Mouse (Mus musculus) activated CD4-positive, CD25-positive, alpha-beta regulatory T cell, adult 4 months (primary cell): ENCODE results near the gene Arg1. TPM values are rescaled to one million over a fixed set of nuclear protein-coding genes. Genes with fewer than 3 reads are reported as not detected.

Source experiments
- ATAC-seq: one replicate; pipeline ENCODE4 v1.8.0; 2017
- polyA plus RNA-seq, 2 experiments: library from polyadenylated mRNA; unstranded; fragments of 100-300 nt; shearing (Covaris generic); gene quantifications; one replicate each; pipeline ENCODE4 v1.2.1; 2017

The Arg1 gene
- 1 to 10 TPM; 1.2 TPM for polyA plus RNA-seq

DNA sequence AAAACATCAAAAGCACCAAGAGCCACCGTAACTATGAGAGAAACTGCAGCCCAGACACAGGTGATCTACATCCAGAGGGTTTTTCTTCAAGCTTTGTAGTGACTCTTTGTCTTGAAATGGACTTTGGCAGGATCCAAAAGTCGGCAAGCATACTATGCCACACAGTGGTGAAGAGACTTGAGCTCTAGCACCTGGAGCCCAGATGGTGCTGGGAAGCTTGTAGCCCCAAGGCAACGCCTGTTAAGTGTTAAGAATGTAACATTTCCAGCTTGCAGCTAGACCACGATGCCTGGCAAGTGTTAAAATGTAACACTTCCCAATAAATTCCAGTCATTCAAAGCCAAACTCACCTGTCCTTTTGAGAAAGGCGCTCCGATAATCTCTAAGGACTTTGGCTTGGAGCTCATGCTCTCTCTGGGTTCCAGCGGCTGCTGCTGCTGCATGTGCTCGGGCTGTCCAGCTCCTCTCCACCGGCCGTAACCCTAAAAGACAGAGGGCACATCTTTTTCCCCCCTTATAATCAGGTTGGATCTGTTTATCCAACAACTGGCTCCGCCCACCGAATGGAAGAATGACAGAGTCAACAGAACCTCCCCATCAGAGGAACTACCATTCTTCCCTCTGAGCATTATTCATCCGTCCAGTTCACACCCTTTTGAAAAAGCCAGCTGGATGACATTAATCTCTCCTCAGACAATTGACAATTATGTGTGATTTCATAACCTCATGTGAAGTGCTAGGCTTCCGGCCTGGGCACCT, at the start of gene Arg1:
Arg1 (minus strand) TSS at position 523 of the 759 bp plus-strand sequence.
- ATAC-seq, result no peak

DNA sequence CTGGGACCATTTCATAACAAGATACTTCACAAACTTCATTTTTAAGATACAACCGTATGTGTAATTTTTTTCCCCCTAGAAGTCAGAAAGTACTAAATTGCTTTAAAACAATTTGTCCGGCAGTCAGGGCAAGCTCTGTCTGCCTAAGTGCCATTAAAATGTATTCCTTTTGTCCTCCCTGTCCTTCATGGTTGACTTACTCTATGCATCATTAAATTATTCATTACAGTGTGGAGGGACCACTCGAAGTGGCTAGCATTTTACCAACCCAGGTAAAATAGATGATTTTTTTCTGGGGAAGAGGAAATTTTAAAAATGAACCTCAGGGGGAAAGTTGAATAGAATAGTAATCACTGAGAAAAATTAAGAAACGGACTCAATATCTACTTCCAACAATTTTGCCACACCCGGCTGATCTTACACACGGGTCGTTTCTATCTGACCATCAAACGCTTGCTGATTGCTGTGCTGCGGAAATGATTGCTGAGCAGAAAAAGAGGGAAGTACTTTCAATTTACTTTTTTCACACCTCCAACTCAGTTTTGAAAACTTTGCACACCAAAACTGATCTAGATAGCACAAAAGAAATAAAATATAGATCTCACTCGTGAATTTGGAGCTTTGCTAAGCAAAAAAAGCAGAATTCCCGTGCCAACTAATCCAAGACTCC, 46.7 kb upstream of the Arg1 start:
- no peak for ATAC-seq

DNA sequence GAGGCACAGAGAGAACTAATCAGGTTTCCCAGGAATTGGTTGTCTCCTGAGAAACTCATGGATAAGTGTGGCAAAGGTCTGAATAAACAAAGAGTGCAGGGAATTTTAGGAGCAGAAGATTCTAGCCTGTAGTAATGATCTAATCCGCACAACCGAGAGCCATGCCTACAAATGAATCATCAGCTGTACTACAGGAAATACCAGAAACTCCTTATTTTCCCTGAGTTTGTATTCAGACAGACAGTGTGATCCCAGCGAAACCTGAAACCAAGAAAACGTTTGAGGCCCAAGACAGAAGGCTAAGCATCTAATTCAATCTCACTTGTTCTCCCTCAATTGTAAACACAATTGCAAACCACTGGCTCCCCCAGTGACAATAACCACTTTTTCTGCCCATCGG, 46.1 kb upstream of the Arg1 start:
- ATAC-seq, result no peak

DNA sequence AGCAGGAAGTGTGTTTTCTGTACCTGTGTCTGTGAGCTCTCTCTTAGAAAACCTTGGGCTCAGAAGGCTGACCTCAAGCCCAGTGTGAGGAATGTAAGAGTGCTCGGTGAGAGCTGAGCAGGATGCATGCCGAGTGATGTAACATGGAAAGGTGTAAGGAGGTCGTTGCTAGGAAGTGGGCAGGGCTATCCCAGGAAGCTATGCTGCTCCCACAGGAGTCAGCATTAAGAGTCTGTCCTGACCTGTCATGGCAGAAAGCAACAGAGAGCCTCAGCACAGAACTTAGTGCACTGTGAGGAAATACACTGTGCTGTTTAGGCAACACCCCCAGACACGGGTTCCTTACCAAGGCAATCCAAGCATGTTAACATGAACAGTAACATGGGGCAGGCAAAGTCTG, 45.6 kb upstream of the Arg1 start:
- ATAC-seq, result no peak

DNA sequence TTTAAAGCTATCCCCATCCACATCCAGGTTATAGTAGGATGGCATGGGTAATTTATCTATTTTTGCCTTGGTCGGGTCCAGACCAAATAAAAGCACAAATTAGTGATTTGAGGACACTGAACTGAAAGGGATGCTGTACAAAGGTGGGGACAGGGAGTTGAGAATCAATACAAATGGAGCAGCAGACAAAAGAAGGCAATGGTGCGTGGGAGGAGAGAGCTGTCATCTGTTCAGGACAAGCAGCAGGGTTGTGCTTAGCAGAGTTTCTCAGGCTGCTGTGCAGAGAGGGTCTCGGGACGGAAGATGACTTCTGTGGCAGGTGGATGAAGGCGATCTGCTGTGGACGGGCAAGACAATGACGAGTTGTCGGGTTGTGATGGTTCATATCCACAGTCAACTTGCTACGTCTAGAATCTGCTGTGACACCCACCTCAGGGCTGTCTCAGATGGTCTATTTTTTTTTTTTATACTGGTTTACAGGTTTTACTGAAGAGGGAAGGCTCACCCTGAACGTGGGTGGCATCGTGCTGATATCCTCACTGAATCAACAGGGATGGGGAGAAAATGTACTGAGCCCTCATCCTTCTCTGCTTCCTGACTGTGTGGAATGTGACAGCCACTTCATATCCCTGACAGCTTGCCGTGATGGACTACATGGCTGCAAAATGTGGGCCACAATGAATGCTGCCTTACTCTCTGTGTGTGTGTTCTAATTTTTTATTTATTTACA, 38.7 kb upstream of the Arg1 start:
- ATAC-seq, result no peak

DNA sequence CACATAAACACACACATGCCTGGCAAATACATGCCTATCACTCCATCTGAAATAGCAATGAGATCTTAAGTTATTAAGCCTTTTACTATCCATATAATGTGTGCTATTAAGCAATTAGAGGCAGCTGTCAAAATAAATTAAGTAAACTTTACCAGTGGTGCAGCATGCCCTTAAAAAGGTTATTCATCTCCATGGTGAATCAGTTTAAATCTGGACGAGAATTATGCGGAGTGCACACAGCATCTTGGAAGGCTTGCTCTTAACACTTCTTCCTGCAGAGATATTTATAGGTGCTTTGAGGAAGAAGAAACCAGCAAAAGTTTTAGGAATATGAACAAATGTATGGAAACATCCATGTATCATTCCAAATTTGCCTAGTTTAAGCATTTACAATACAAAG, 34.6 kb upstream of the Arg1 start:
- no peak for ATAC-seq

DNA sequence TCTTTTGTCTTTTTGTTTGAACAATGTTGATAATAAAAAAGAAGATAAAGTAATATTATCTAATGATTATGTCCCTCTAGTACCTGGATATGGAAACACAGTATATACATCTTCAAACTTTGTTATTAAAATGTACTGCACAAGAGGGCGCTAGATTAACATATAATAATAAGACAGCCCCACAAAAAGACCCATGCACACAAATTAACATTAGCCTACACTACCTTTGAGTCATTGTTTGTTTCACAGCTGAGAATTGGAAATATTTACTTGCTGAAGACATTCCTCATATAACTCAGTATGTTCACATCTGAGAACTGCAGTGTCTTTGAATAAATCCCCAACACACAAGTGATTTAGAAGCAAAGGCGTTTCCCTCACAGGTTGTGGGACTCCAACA, 33.8 kb upstream of the Arg1 start:
- ATAC-seq, result peak; percentile 46

DNA sequence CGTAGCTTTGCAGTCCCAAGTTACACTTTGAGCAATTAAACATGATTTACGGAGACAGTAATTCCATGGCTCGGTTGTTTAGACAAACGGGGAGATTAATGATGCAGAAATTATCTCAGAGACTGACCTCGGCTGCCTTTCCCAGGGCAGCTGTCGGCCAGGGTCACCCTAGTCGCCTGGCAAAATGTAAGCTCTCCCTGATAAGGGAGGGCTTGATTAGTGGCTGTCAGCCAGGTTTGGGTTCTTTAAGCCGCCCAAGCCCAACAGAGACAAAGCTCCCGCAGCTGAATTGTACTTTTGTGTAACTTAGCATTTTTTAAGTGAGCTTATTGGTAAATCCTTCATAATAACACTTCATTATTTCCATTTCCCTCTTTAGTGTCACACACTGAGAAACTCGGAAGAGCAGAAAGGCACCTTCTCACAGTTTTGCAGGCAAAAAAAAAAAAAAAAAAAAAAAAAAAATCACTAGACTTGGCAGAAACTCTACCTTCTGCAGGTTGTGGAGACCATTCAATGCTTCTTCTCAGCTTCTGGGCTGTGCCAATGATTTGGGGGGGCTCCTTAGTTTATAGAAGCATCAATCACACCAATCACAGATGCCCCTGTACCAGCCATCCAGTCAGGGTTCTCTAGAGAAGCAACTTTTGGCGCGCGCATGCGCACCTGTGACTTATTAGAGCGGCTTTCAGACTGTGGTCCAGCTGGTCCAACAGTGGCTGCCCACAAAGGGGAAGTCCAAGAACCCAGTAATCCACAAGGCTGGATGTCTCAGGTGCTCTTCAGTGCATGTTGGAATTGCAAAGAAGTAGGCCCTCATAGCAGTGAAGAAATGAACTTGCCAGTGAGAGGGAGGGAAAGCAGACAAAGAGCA, 32.0 kb upstream of the Arg1 start:
- no peak for ATAC-seq

DNA sequence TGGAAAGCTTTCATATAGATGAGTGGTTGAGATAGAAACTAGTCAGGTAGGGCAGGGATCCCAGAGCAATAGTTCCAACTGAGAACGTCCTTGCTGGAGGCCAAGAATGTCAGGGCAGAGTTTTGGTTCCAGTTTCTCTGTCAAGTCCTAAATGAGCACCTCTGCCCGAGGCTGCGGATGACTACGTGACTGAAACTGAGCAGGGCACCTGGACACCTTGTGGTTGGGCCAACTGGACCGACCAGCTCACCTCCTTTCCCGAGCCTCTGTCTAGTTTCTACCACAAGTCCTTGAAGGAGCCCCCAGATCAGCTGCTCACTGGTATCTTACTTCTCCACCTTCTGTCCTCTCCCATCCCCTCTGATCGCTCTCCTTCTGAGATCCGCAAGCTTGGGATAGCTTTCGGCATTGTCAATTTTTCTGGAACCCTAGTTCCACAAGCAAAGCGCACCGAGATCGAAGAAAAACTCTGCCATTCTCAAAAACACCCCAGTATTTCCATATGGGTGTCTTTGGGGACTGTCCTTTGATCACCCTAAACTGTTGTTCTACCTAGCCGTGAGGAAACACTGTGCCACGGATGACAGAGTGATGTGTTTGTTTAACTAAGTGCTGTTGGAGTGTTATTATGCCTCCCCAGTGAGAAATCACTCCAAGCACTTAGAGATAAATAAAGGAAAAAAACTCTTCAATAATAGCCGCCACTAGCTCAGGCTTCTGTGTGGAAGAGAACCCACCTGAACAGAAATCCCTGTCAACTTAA, 31.2 kb upstream of the Arg1 start:
- no peak for ATAC-seq

DNA sequence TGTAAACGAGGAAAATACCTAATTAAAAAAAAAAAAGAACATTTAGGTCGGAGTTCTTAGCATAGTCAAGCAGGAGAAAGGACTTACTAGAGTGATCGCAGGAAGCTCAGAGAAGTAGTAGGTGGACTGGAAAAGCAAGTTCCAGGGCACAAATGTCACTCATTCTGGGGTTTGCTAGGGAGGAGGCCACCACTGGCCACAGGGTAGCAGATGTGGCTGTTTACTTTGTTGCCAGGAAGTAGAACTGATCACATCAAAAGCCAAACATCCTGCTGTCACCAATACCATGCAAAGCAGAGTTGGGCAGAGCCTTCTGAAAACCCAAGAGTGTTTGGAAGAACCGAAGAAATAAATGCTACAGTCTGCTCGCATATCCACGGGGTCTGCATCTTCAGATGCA, 26.6 kb upstream of the Arg1 start:
- peak; percentile 49 for ATAC-seq

DNA sequence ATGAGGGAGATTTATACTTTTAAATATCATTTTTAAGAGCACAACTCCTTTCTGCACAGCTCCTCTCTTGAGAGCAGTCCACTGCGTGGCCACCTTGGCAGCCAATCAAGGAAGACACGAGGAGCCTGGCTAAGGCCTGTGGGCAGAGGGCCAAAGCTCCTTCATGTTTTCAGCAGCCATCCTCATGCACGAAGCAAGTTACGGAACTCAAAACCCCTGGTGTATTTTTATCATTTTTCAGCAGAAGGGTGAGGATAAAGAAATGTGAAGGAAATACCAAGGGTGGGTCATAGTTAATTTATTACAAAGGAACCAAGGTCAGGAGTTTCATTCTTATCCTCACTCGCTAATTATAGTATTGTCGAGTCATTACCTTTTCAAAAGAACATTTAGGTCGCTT, 25.3 kb upstream of the Arg1 start:
- no peak for ATAC-seq

DNA sequence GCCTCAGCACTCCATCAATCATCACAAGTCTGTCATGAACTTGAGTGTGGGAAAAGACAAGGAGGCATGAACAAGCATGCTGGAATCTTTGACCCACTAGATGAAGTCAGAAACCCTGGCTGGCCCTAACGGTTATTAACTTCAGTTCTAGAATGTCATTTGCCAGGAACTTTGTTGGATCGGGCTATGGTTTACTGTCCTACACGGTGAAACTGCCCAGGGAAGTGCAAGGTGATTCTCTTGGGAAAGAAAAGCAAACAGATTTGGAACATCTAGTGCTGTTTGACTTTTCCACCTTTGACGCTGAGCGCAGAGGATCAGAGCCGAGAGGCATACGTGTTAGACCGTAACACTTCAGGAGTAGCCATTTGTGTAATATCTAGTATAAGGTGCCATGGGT, 24.3 kb upstream of the Arg1 start:
- ATAC-seq, result no peak

DNA sequence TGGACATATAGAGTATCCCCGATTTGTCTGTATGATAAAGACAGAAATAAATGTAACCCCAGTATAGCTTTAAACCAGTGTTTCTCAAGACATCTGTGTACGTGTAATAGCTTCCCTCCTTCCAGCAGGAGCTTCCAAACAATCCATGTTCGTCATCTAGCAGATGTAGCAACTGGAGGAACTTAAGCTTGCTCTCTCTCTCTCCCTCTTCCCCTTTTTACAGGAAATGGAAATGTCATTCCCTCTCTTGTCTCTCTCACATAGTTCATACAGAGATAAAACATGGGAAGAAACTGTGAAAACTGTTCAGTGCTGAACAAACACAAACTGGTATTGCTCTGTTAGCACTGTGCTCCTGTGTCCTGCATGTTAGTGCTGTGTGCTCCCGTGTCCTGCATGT, 22.9 kb upstream of the Arg1 start:
- no peak for ATAC-seq

DNA sequence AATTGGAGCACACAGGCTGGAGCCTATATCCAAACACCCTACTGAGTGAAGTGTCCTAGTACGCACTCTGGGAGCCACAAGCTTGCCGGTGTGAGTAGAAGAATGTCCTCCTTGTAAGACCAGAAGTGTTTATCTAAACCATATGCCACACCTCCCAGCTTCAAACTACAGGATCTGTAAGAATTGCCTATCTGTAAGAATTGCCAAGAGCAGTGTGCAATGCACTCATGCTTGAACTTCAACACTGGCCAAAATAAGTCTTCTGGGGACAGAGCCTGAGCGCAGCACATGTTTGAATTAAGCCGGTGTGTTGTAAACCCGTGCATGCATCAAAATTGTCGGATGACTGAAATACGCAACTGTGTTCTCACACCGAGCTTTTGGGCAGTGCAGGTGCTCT, 21.0 kb upstream of the Arg1 start:
- no peak for ATAC-seq

DNA sequence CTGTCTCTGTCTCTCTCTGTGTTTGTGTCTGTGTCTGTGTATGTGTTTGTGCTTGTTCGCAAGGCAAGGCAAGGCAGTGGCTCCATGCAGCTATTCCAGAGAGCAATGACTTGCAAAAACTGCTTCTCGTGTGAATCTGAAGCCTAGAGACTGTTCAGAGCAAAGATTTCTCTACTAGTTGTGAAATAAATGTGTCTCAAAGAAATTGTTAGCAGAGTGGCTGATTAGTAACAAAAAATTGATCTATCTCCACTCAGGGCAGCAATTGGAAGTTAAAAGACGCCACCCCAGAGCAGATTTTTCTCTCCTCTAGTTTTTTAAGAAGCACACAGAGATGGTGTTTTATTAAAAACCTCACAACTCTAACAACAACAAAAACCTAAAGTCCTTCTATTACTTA, 20.6 kb upstream of the Arg1 start:
- ATAC-seq, result no peak

DNA sequence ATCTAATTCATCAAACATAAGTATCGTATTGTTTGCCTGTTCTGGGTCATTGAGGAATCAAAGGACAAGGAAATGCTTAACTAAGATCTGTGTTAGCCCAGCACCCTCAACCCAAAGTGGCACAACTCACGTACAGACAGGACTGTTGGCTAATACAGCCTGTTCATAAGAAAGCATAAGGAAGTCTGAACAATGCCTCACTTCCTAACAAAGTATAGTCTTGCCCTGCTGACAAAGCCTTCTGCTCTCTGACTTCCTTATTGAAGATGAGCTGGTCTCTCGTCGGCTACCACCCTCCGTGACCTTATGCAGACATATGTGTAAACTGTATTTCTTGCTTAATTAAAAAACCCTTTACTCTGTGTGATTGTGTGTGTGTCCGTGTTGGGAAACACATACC, 2.9 kb upstream of the Arg1 start:
- ATAC-seq, result no peak

DNA sequence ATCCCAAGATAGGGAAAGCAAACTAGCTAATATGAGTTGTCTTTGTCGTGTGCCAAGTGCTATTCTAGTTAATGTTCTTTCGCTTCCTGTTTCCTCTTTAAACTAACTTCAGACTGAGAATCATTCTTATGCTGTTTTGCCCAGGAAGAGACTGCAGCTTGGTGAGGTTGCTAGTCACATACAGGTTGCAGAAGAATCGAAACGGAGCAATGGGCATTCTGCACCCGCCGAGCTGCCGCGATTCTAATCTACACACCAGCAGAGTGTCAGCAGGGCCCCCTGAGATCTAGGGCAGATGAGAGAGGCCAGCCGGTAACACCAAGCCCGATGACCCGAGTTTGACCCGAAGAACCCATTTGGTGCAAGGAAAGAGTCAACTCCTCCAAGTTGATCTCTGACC, 788 bp upstream of the Arg1 start:
- ATAC-seq, result peak; percentile 59

DNA sequence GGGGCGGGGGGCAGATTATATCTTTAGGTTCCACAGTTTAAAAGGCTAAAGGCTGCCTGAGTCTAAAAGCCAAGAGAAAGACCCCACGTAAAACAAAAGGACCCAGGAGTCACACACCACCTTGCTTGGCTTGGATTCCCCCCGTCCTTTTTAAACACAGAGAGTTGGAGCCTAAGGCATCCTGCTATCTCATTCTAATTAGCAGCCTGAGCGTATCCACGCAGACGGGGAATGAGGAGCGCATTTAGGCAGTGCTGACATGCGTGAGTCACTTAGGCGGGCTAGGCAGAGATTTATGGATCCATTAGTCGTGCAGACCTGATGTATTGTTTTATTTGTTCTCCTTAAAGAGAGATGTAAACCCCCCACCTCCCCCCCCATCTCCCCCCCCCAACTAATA, 904 bp downstream of the Arg1 start:
- ATAC-seq, result no peak

DNA sequence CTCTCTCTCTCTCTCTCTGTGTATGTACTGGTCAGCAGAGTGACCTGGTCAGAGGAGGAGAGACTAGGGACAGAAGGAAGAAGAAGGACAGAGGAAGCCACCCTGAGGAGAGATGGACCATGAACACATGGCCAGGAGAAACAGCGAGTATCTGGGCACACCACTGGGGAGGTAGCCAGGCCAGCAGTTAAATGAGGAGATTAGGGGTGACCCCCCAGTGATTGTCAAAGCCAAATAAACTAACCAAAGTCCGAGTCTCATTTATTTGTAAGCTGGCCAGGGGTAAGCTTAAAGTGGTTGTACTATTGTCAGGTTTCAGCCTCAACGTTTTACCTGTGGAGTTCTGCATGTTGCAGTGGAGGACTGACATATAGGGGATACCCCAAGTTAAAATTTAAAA, 3.0 kb downstream of the Arg1 start:
- no peak for ATAC-seq

DNA sequence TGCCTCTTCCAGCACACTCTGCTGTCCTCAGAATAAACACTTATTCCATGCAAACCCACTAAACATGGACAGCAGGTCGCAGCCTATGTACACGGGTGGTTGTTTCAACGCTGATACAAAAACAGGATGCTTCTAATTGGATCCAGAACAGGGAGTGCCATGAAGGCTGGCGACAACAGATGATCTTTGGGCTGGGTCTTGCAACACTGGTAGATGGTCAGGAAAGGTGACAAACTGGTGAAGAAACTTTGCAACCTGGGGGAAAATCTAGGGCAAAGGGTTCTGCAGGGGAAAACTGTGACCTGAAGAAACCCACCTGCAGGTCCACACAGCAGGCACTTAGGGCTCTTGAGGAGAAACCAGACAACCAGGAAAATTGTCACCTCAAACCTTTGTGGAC, 4.3 kb downstream of the Arg1 start:
- ATAC-seq, result no peak

DNA sequence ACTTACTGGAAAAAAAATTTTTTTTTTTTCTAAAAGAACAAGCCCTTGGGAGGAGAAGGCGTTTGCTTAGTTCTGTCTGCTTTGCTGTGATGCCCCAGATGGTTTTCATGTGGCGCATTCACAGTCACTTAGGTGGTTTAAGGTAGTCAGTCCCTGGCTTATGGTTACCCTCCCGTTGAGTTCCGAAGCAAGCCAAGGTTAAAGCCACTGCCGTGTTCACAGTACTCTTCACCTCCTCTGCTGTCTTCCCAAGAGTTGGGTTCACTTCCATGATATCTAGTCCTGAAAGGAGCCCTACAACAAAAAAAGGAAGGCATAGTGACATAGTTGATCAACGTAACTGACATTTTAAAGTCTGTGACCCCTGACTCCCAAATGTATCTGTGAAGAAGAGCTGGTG, 11.8 kb downstream of the Arg1 start:
- no peak for ATAC-seq

DNA sequence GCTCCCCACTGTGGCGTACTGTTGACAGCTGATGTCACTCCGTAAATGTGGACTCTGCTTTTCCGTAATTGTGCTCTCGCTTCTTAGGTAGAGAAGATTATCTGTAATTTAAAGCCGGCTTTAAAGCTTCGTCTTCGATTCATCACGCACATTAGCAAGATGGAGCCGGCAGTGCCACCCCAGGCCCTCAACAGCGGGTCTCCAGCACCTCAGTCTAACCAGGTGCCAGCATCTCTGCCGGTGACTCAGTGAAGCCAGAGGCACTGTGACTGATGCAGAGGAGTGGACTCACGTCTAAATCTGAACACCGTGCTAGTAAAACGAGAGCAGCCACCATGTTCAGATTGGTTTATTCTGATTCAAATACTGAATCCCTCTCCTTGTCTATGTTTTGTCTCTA, 14.7 kb downstream of the Arg1 start:
- ATAC-seq, result no peak
